Mouse (Mus musculus) erythroblast, embryonic 14.5 days (primary cell): ENCODE measurements at regions not wholly inside any gene's neighbourhood (a gene's known extent, or its start where the extent isn't known, plus 50 kb on each side); places are given as distances from the start of the nearest gene placed in this dataset.

ENCODE experiments used
- H3K27me3 ChIP-seq: 2 replicates; pipeline ENCODE4 v1.6.1; 2012; ENCODE audit warnings: inconsistent platforms; ENCODE audit not compliant: control insufficient read depth
- H3K36me3 ChIP-seq: 2 replicates; pipeline ENCODE4 v1.6.1; 2012; ENCODE audit warnings: mild to moderate bottlenecking, inconsistent platforms; ENCODE audit not compliant: control insufficient read depth
- H3K4me1 ChIP-seq: 2 replicates; pipeline ENCODE4 v1.6.1; 2012; ENCODE audit warnings: inconsistent platforms; ENCODE audit not compliant: control insufficient read depth
- H3K4me3 ChIP-seq: replicated peaks from 2 replicates; pipeline ENCODE3; 2012; ENCODE audit warnings: moderate library complexity, mild to moderate bottlenecking, inconsistent platforms
- H3K9me3 ChIP-seq: 2 replicates; pipeline ENCODE4 v1.6.1; 2012; ENCODE audit warnings: low read length, inconsistent platforms, mixed read lengths; ENCODE audit not compliant: control insufficient read depth
- GATA1 ChIP-seq: IDR thresholded peaks from 2 replicates; pipeline ENCODE4 v1.6.1; 2012; ENCODE audit warnings: low read length, inconsistent platforms, mixed read lengths
- TAL1 ChIP-seq: IDR thresholded peaks from 3 replicates; pipeline ENCODE4 v1.6.1; 2012; ENCODE audit warnings: low read length, inconsistent platforms, mixed read lengths

GRCm38 (mm10) chr3:143978703-143979102, 226.3 kb downstream of the Lmo4 start:
- H3K4me3 ChIP-seq = no peak overlapping the region
- H3K27me3 ChIP-seq = no peaks in the 10 kb centered on the region
- H3K36me3 ChIP-seq = no peaks in the 10 kb centered on the region
- peaks cover 2% of the 10 kb centered on the region; the same call in 1 of the 2 replicates for H3K9me3 ChIP-seq
- TF ChIP-seq GATA1 (no peak), TAL1 (no peak)
- H3K4me1 ChIP-seq = no peaks in the 10 kb centered on the region

- no peak overlapping the region for H3K4me3 ChIP-seq
- no peaks in the 10 kb centered on the region for H3K4me1 ChIP-seq
- H3K27me3 ChIP-seq = no peaks in the 10 kb centered on the region
- H3K9me3 ChIP-seq = peaks cover under 1% of the 10 kb centered on the region; the same call in 1 of the 2 replicates
- H3K36me3 ChIP-seq = no peaks in the 10 kb centered on the region
- TF ChIP-seq TAL1 (no peak), GATA1 (no peak)
Measured at GRCm38 (mm10) chr3:143977886-143978447, 227.1 kb downstream of the Lmo4 start.

GRCm38 (mm10) chr3:143973582-143973981, 231.4 kb downstream of the Lmo4 start:
- TF ChIP-seq TAL1 (no peak), GATA1 (no peak)
- H3K36me3 ChIP-seq = no peaks in the 10 kb centered on the region
- H3K4me3 ChIP-seq = no peak overlapping the region
- no peaks in the 10 kb centered on the region; the same call in 1 of the 2 replicates for H3K9me3 ChIP-seq
- no peaks in the 10 kb centered on the region for H3K27me3 ChIP-seq
- H3K4me1 ChIP-seq = no peaks in the 10 kb centered on the region

GRCm38 (mm10) chr3:143972351-143972750, 232.7 kb downstream of the Lmo4 start:
- H3K4me3 ChIP-seq = no peak overlapping the region
- TF ChIP-seq GATA1 (no peak), TAL1 (no peak)
- H3K4me1 ChIP-seq = no peaks in the 10 kb centered on the region
- peaks cover 7% of the 10 kb centered on the region for H3K9me3 ChIP-seq
- no peaks in the 10 kb centered on the region for H3K27me3 ChIP-seq
- no peaks in the 10 kb centered on the region for H3K36me3 ChIP-seq

DNA sequence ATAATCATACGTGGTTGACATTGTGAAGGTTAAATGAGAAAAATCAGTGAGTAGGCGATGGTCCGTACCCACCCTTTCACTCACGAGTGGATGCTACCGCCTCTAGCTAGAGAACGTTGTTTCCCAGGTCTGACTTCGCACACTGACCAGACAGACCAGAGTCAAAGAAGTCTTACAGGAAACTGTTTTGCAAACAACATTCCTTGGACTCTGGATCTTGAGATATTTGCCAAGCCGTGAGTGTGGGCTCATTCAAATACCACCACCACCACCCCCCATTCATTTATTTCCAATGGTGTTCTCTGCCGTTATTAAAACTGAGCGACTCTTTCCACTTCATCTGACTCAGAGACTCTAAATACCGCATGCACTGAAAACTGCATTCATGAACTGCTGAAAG, 234.2 kb downstream of the Lmo4 start:
- Histone ChIP-seq H3K36me3 (no peaks in the 10 kb centered on the region), H3K4me3 (no peak overlapping the region), H3K4me1 (no peaks in the 10 kb centered on the region), H3K9me3 (peaks cover 7% of the 10 kb centered on the region), H3K27me3 (no peaks in the 10 kb centered on the region)
- no peak for TF ChIP-seq GATA1
- no peak for TF ChIP-seq TAL1

DNA sequence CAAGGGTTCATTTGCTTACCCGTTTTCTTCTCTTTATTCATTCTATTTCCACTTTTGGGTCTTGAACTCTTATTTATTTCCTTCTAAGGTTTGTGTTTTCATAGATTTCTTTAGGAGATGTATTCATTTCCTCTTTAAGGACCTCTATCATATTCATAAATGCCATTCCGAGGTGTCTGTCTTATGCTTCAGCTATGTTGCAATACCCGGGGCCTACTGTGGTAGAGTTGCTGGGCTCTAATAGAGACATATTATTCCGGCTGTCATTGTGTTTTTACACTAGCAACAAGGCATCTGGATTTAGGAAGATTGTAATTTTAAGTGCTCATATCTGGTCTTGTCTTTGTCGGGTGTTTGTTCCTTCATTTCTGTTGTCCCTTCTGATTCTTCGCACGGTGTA, 249.5 kb downstream of the Lmo4 start:
- H3K27me3 ChIP-seq = no peaks in the 10 kb centered on the region
- peaks cover 21% of the 10 kb centered on the region for H3K9me3 ChIP-seq
- H3K4me1 ChIP-seq = no peaks in the 10 kb centered on the region
- no peak for TF ChIP-seq TAL1
- no peak for TF ChIP-seq GATA1
- no peak overlapping the region for H3K4me3 ChIP-seq
- no peaks in the 10 kb centered on the region for H3K36me3 ChIP-seq

GRCm38 (mm10) chr3:143954822-143955221, 250.2 kb downstream of the Lmo4 start:
- Histone ChIP-seq H3K4me3 (no peak overlapping the region), H3K27me3 (no peaks in the 10 kb centered on the region), H3K9me3 (peaks cover 22% of the 10 kb centered on the region), H3K4me1 (no peaks in the 10 kb centered on the region), H3K36me3 (no peaks in the 10 kb centered on the region)
- TF ChIP-seq TAL1 (no peak), GATA1 (no peak)

GRCm38 (mm10) chr3:143952289-143952688, 252.7 kb downstream of the Lmo4 start:
- no peaks in the 10 kb centered on the region for H3K36me3 ChIP-seq
- no peaks in the 10 kb centered on the region for H3K4me1 ChIP-seq
- no peak overlapping the region for H3K4me3 ChIP-seq
- no peak for TF ChIP-seq TAL1
- TF ChIP-seq GATA1 = no peak
- peaks cover 28% of the 10 kb centered on the region for H3K9me3 ChIP-seq
- H3K27me3 ChIP-seq = no peaks in the 10 kb centered on the region

DNA sequence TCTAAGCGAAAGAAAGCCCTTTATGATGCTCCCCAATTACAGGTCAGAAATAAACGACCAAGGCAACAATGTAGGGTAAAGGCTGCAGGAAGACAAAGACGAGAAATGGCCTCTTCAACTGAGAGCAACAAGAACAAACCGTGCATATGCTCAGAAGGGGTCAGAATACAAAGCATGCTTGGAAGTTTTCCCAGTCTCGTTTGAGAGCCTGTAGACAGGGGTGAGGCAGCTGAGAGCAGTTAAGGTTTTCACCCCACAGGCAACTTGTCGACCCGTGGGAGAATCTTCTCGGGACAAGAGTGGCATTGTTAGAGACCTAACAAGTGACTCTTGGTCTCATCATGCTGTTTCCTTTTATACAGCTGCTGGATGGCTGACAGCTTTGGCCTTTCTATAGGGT, 255.4 kb downstream of the Lmo4 start:
- peaks cover 14% of the 10 kb centered on the region for H3K9me3 ChIP-seq
- no peak overlapping the region for H3K4me3 ChIP-seq
- H3K36me3 ChIP-seq = no peaks in the 10 kb centered on the region
- no peaks in the 10 kb centered on the region for H3K27me3 ChIP-seq
- TF ChIP-seq TAL1 = no peak
- no peak for TF ChIP-seq GATA1
- H3K4me1 ChIP-seq = no peaks in the 10 kb centered on the region

DNA sequence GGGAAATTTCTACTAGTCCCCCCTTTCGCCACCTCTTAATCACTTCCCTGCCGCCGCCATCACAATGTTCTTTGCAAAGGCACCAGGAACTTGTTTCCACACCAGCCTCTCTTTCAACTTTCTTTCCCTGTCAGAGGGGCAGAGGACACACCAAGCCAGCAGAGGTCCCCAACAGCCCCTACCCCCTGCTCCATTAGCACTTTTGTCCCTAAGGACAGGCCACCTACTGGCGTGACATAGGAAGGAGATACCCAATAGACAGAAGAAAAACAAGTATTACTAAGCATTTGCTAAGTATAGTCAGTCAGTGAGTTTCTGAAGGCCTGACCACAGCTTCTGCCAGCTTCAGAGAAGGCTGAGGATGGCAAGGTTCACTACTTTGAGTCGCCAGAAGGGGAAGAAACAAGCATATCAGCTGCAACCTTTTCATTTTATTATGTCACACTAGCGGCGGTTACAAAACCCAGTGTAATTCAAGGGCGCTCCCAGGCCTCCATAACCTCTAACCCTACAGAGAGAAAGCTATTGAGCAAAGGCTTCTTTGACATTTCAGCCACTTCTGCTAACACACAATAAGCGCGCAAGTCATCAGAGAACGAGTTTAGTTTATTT, 255.9 kb downstream of the Lmo4 start:
- H3K4me3 ChIP-seq = no peak overlapping the region
- TF ChIP-seq GATA1 (no peak), TAL1 (no peak)
- no peaks in the 10 kb centered on the region for H3K4me1 ChIP-seq
- peaks cover 9% of the 10 kb centered on the region for H3K9me3 ChIP-seq
- H3K36me3 ChIP-seq = no peaks in the 10 kb centered on the region
- no peaks in the 10 kb centered on the region for H3K27me3 ChIP-seq
